Mouse (Mus musculus): Measurements from ENCODE around the gene Nrp2. TPM values are rescaled to one million over a fixed set of nuclear protein-coding genes. Genes with fewer than 3 reads are reported as not detected.

Gene Nrp2
- polyA plus RNA-seq, 1 experiment, result not detected

DNA sequence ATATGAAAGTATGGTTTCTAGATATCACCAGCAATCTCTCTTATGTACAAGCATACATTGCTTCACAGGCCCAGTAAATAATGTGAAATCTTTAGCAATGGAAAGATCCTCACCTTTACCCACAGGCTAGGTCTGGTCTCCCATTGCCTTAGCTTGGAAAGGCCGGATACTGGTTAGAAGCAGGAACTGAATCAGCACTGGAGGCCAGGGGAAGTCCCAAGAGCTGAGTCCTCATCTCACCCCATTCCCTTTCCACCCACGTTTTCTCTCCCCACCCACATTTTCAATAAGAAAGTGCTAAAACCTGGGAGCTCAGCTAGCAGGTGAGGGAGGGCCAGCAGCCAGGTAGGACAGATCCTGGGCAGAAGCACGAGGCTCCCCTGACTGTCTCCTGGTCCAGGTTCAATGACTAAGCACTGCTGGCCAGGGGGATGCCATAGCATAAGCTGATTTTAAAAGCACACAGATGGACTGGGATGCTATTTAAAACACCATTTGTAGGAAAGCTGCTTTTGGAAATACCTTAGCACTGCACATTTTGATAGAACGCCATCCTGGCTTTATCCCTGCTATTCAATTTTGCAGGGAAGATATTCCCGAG, 47.4 kb downstream of the Nrp2 start:
- no peak for TF ChIP-seq GATA1 (IDR thresholded peaks at IDR 0.05; ENCODE audit: low read length)

DNA sequence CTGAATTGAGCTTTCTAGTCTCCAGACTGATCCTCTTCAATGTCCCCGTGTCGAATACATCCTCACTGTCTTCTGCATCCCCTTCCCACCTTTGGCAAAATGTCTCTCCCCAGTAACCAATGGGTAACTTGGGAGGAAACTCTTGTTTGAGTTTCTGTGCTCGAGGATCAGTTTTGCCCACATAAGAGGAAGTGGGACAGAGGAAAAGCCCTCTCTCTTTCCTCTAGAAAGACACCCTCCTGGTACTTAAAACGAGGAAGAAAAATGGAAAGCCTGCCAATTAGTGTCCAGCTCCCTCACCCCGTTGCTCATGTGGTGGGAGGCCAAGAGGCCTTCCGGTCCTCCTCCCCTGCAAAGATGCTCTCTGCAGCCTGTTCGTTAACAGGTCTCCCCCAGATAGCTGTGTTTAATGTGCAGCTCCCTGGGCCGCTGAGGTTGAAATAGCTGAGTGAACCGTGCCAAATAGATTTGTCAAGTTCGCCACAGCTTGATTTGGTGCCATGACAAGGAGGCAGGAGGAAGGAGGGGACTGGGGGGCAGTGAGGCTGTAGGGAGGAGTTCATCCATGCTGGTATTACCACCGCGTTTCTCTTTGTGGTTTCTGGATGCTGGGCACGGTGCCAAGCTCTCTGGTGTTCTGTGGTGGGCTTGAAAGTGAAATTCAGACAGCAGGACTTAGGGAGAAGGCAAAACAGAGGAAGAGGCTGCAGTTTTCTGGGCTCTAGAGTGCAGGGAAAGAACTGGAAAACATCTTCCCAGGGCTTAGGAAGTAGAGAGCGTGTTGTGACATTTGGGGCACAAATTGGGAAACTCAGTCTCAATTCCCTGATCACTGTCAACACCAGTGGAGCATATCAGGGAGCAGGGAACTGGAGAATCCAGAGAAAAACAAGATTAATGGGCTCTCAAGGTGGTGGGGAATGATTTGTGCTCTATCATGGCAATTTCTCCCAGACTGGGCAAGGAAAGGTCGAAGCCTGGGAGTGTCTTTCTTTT, 48.2 kb downstream of the Nrp2 start:
- no peak for TF ChIP-seq GATA1 (IDR thresholded peaks at IDR 0.05; ENCODE audit: low read length)

- TF ChIP-seq GATA1 (IDR thresholded peaks at IDR 0.05; ENCODE audit: low read length), result no peak
Observed at GRCm38 (mm10) chr1:62752055-62752454, 49.0 kb downstream of the Nrp2 start.

DNA sequence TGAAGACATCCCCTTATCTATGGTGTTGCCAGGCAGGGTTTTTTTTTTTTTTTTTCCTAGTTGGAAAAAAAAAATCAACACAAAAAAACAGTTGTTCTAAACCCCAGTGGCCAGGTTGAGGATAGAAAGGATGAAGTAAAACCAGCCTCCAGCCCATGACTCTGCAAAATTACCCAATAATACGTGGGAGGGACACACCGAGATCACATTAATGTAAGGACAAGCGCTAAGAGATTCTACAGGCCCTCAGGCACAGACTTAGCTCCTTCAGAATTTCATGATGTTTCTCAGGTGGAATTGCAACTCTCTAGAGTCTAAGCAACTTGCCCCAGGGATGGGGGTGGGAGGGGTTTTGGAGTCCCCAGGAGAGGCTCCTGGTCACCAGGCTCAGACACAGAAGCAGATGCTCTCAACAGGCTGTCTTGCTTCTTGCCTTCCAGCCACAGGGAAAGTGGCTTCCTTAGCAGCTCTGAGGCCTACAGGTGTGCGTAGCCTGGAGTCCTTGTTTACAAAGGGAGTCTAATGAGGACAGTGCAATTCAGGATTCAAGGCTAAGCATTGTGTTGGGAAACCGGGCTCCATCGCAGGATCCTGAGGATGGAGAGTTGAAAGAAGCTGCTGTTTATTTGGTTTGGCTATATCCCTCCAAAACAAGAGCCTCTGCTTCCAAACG, 49.7 kb downstream of the Nrp2 start:
- no peak for TF ChIP-seq GATA1 (IDR thresholded peaks at IDR 0.05; ENCODE audit: low read length)

- no peak for TF ChIP-seq GATA1 (IDR thresholded peaks at IDR 0.05; ENCODE audit: low read length)
Observed at GRCm38 (mm10) chr1:62754066-62754835, 51.2 kb downstream of the Nrp2 start.

- no peak for TF ChIP-seq GATA1 (IDR thresholded peaks at IDR 0.05; ENCODE audit: low read length)
Observed at GRCm38 (mm10) chr1:62760086-62760485, 57.0 kb downstream of the Nrp2 start.

- no peak for TF ChIP-seq GATA1 (IDR thresholded peaks at IDR 0.05; ENCODE audit: low read length)
Observed at GRCm38 (mm10) chr1:62760565-62760964, 57.5 kb downstream of the Nrp2 start.

GRCm38 (mm10) chr1:62763779-62764178, 60.7 kb downstream of the Nrp2 start:
- TF ChIP-seq GATA1 (IDR thresholded peaks at IDR 0.05; ENCODE audit: low read length), result no peak

- no peak for TF ChIP-seq GATA1 (IDR thresholded peaks at IDR 0.05; ENCODE audit: low read length)
Observed at GRCm38 (mm10) chr1:62765171-62765570, 62.1 kb downstream of the Nrp2 start.

- no peak for TF ChIP-seq GATA1 (IDR thresholded peaks at IDR 0.05; ENCODE audit: low read length)
Observed at GRCm38 (mm10) chr1:62766766-62767165, 63.7 kb downstream of the Nrp2 start.

DNA sequence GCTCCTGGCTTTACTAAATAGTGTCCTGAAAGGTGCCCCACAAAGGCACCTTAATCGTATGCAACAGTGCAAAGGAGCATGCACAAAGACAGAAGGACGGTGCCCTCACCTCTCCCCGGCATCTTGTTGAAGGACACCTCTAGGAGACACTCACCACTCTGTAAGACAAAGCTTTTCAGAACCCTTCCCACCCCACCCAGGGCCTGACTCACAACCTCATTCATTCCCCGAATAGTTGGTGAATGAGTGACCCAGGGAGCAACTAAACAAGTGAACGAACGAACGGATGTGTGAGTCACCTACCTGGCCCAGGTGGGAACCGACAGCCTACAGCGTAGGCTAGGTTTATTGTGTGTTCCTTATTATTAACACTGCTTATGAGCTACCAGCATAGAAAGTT, 64.5 kb downstream of the Nrp2 start:
- TF ChIP-seq GATA1 (IDR thresholded peaks at IDR 0.05; ENCODE audit: low read length), result no peak

GRCm38 (mm10) chr1:62770576-62770975, 67.5 kb downstream of the Nrp2 start:
- no peak for TF ChIP-seq GATA1 (IDR thresholded peaks at IDR 0.05; ENCODE audit: low read length)

DNA sequence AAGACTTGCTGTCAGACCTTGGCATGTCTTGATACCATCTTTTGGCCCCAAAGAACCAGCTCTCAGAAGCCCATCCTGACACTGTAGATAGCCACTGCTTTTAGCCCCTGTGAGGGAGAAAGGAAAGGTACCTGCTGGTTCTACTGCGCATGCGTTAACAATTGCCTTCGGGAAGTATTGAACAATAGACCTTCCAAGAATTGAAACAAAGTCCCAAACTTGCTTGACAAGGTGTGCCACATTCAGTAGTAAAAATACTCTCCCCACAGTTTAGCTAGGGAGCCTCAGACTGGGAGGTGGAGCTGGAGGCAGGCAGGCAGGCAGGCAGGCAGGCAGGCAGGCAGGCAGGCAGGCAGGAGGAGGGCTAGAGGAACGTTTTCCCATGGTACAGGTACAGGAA, 69.3 kb downstream of the Nrp2 start:
- no peak for TF ChIP-seq GATA1 (IDR thresholded peaks at IDR 0.05; ENCODE audit: low read length)

DNA sequence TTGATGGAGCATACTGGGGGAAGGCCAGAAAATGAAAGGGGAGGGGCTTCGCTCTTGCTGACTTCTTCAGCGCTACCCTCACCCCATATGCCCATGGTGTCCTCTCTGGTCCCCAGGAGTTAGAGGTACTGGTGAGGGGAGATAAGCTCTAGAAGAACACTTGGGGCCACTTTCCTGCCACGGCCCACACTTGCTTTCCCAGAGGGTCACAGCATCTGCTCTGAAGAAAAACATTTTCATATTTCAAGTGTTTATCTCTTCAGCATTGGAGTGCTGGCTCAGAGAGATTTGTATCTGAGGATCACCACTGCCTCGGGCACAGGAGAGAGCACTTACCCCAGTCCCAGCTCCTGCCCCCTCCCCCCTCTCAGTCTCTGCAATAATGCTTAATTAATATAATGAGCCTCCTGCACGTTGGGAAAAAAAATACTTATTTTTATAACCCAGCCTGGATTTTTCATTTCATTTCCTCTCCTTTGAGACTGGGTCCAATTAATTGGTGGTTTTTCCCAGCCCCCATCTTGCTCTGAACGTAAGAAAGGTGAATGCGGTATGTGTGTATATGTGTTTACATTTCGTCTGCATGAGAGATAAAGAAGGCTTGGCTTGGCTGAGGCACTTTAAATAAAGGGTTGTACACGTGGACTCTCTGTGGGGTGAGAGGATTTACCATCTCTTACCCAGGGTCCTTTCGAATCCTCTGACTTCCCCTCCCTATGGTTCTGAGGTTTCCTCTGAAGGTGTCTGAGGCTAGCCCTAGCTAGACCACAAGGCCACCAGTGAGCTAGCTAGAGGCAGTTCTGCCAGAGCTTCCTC, 70.2 kb downstream of the Nrp2 start:
- TF ChIP-seq GATA1 (IDR thresholded peaks at IDR 0.05; ENCODE audit: low read length), result no peak

- TF ChIP-seq GATA1 (IDR thresholded peaks at IDR 0.05; ENCODE audit: low read length), result no peak
Observed at GRCm38 (mm10) chr1:62773921-62774191, 70.8 kb downstream of the Nrp2 start.
